Mouse (Mus musculus) olfactory bulb, adult 2 months (tissue): Measurements from ENCODE around the gene B3gnt2.

Experiments
- CTCF ChIP-seq: fragments of 200-500 bp; IDR thresholded peaks from 2 replicates; pipeline ENCODE4 v1.5.1; 2012; ENCODE audit warnings: low read depth, mild to moderate bottlenecking, low read length, moderate library complexity; ENCODE audit not compliant: insufficient read depth
- POLR2A ChIP-seq: fragments of 200-500 bp; IDR thresholded peaks from 2 replicates; pipeline ENCODE4 v1.6.1; 2012; ENCODE audit warnings: mild to moderate bottlenecking, low read depth, low read length, moderate library complexity; ENCODE audit not compliant: insufficient read depth

GRCm38 (mm10) chr11:22880383-22881172 lies 19.8 kb upstream of the B3gnt2 start:
- TF ChIP-seq CTCF (no peak), POLR2A (no peak)
